Mouse (Mus musculus) MEL (cell line): Measurements from ENCODE around the gene Hoxa5. TPM values are rescaled to one million over a fixed set of nuclear protein-coding genes. Genes with fewer than 3 reads are reported as not detected.

Experiments used
- DNase-seq: peaks from one replicate; pipeline ENCODE4 v3.0.0; 2011; ENCODE audit warnings: low read depth, low spot score
- H3K27ac ChIP-seq: 2 replicates; pipeline ENCODE4 v1.5.1; 2012; ENCODE audit warnings: low read depth, mild to moderate bottlenecking, control low read depth, low read length, moderate library complexity; ENCODE audit not compliant: control insufficient read depth
- H3K27me3 ChIP-seq, 2 experiments: fragments of 150-350 bp in 1 of 2; sonication (generic) in 1 of 2; 2 replicates each; pipeline ENCODE4 v1.6.1; 2012; ENCODE audit warnings: low read length in 2 of 2, mild to moderate bottlenecking in 2 of 2, improper control_type of control experiment in 1 of 2, moderate library complexity in 1 of 2; ENCODE audit not compliant: insufficient read depth in 2 of 2, control insufficient read depth in 1 of 2
- H3K36me3 ChIP-seq, 2 experiments: 2 replicates each; pipeline ENCODE4 v1.6.1; 2012 to 2014; ENCODE audit warnings: low read length in 2 of 2, improper control_type of control experiment in 1 of 2, inconsistent platforms in 1 of 2, mild to moderate bottlenecking in 1 of 2; ENCODE audit not compliant: insufficient read depth in 2 of 2, control insufficient read depth in 1 of 2
- H3K4me1 ChIP-seq, 2 experiments: fragments of 150-350 bp in 1 of 2; sonication (generic) in 1 of 2; 2 replicates each; pipeline ENCODE4 v1.6.1; 2012; ENCODE audit warnings: low read length in 2 of 2, improper control_type of control experiment in 1 of 2, mild to moderate bottlenecking in 1 of 2; ENCODE audit not compliant: insufficient read depth in 2 of 2, control insufficient read depth in 1 of 2
- H3K4me3 ChIP-seq, 2 experiments: fragments of 150-350 bp in 1 of 2; sonication (generic) in 1 of 2; 2 replicates each; pipeline ENCODE4 v1.5.1; 2012; ENCODE audit warnings: low read depth in 2 of 2, low read length in 2 of 2, mild to moderate bottlenecking in 2 of 2, moderate library complexity in 2 of 2, control low read depth in 1 of 2, improper control_type of control experiment in 1 of 2; ENCODE audit not compliant: control insufficient read depth in 1 of 2, insufficient read depth in 1 of 2
- H3K79me2 ChIP-seq: 2 replicates; pipeline ENCODE4 v1.6.1; 2012; ENCODE audit warnings: mild to moderate bottlenecking, low read length, moderate library complexity; ENCODE audit not compliant: control insufficient read depth, poor library complexity, insufficient read depth
- H3K9ac ChIP-seq: 2 replicates; pipeline ENCODE4 v1.6.1; 2012; ENCODE audit warnings: low read depth, mild to moderate bottlenecking, control low read depth, low read length, moderate library complexity; ENCODE audit not compliant: control insufficient read depth, poor library complexity, severe bottlenecking
- H3K9me3 ChIP-seq: fragments of 150-350 bp; sonication (generic); replicated peaks from 2 replicates; pipeline ENCODE4 v1.6.1; 2012; ENCODE audit warnings: mild to moderate bottlenecking, low read length, improper control_type of control experiment, moderate library complexity; ENCODE audit not compliant: insufficient read depth
- BHLHE40 ChIP-seq: IDR thresholded peaks from 2 replicates; pipeline ENCODE4 v1.6.1; 2012; ENCODE audit warnings: low read depth, mild to moderate bottlenecking, inconsistent platforms, low read length, improper control_type of control experiment, borderline replicate concordance
- CHD1 ChIP-seq: IDR thresholded peaks from 2 replicates; pipeline ENCODE4 v1.6.1; 2012; ENCODE audit warnings: low read depth, mild to moderate bottlenecking, inconsistent platforms, low read length, improper control_type of control experiment
- CHD2 ChIP-seq: IDR thresholded peaks from 2 replicates; pipeline ENCODE4 v1.6.1; 2011; ENCODE audit warnings: low read length, improper control_type of control experiment
- E2F4 ChIP-seq: IDR thresholded peaks from 2 replicates; pipeline ENCODE4 v1.6.1; 2011; ENCODE audit warnings: low read depth, low read length, improper control_type of control experiment, borderline replicate concordance
- ETS1 ChIP-seq: IDR thresholded peaks from 2 replicates; pipeline ENCODE4 v1.6.1; 2012; ENCODE audit warnings: low read depth, mild to moderate bottlenecking, inconsistent platforms, low read length, improper control_type of control experiment, moderate library complexity
- GATA1 ChIP-seq: IDR thresholded peaks from 2 replicates; pipeline ENCODE4 v1.6.1; 2011; ENCODE audit warnings: low read depth, low read length, improper control_type of control experiment
- HCFC1 ChIP-seq: IDR thresholded peaks from 2 replicates; pipeline ENCODE4 v1.6.1; 2012; ENCODE audit warnings: low read depth, mild to moderate bottlenecking, inconsistent platforms, low read length, improper control_type of control experiment, moderate library complexity
- JUND ChIP-seq: IDR thresholded peaks from 2 replicates; pipeline ENCODE4 v1.6.1; 2011; ENCODE audit warnings: low read depth, mild to moderate bottlenecking, improper control_type of control experiment, low read length
- KAT2A ChIP-seq: conservative IDR thresholded peaks from 2 replicates; pipeline ENCODE4 v1.6.1; 2012; ENCODE audit warnings: low read depth, low read length, improper control_type of control experiment, inconsistent platforms
- MAFK ChIP-seq: IDR thresholded peaks from 2 replicates; pipeline ENCODE4 v1.6.1; 2011; ENCODE audit warnings: low read depth, mild to moderate bottlenecking, low read length, improper control_type of control experiment, borderline replicate concordance
- MAX ChIP-seq: IDR thresholded peaks from 2 replicates; pipeline ENCODE4 v1.6.1; 2011; ENCODE audit warnings: low read length, improper control_type of control experiment
- MAZ ChIP-seq: IDR thresholded peaks from 2 replicates; pipeline ENCODE4 v1.6.1; 2012; ENCODE audit warnings: low read depth, mild to moderate bottlenecking, inconsistent platforms, low read length, improper control_type of control experiment
- MEF2A ChIP-seq: IDR thresholded peaks from 2 replicates; pipeline ENCODE4 v1.6.1; 2014; ENCODE audit warnings: low read depth, mild to moderate bottlenecking, inconsistent platforms, low read length, improper control_type of control experiment; ENCODE audit not compliant: poor library complexity, insufficient replicate concordance, severe bottlenecking; ENCODE audit errors: extremely low read depth
- NELFE ChIP-seq: IDR thresholded peaks from 2 replicates; pipeline ENCODE4 v1.6.1; 2011; ENCODE audit warnings: low read depth, low read length, improper control_type of control experiment
- POLR2A ChIP-seq, 2 experiments: IDR thresholded peaks; 2 replicates each; pipeline ENCODE4 v1.6.1; 2011 to 2012; ENCODE audit warnings: low read length in 2 of 2, mild to moderate bottlenecking in 2 of 2, control low read depth in 1 of 2, improper control_type of control experiment in 1 of 2, low read depth in 1 of 2, moderate library complexity in 1 of 2; ENCODE audit not compliant: control insufficient read depth in 1 of 2, insufficient read depth in 1 of 2, poor library complexity in 1 of 2
- RAD21 ChIP-seq: IDR thresholded peaks from 2 replicates; pipeline ENCODE4 v1.6.1; 2011; ENCODE audit warnings: mild to moderate bottlenecking, low read depth, low read length, improper control_type of control experiment
- SIN3A ChIP-seq: IDR thresholded peaks from 2 replicates; pipeline ENCODE4 v1.6.1; 2012; ENCODE audit warnings: low read length, improper control_type of control experiment, inconsistent platforms
- UBTF ChIP-seq: IDR thresholded peaks from 2 replicates; pipeline ENCODE4 v1.6.1; 2012; ENCODE audit warnings: low read depth, mild to moderate bottlenecking, inconsistent platforms, low read length, improper control_type of control experiment, moderate library complexity, borderline replicate concordance; ENCODE audit not compliant: insufficient read depth
- USF1 ChIP-seq: IDR thresholded peaks from 2 replicates; pipeline ENCODE4 v1.6.1; 2014; ENCODE audit warnings: low read depth, mild to moderate bottlenecking, inconsistent platforms, low read length, improper control_type of control experiment, moderate library complexity
- USF2 ChIP-seq, 2 experiments: IDR thresholded peaks; 2 replicates each; pipeline ENCODE4 v1.6.1; 2011 to 2012; ENCODE audit warnings: improper control_type of control experiment in 2 of 2, low read length in 2 of 2, borderline replicate concordance in 1 of 2, inconsistent platforms in 1 of 2, low read depth in 1 of 2, mild to moderate bottlenecking in 1 of 2; ENCODE audit not compliant: insufficient read depth in 1 of 2
- ZMIZ1 ChIP-seq: IDR thresholded peaks from 2 replicates; pipeline ENCODE4 v1.6.1; 2012; ENCODE audit warnings: low read depth, mild to moderate bottlenecking, inconsistent platforms, low read length, improper control_type of control experiment, moderate library complexity
- ZNF384 ChIP-seq: IDR thresholded peaks from 2 replicates; pipeline ENCODE4 v1.6.1; 2012; ENCODE audit warnings: low read depth, mild to moderate bottlenecking, inconsistent platforms, low read length, improper control_type of control experiment
- polyA plus RNA-seq, 2 experiments: library from polyadenylated mRNA; stranded (reverse) in 1 of 2; unstranded in 1 of 2; fragments of >175 nt in 1 of 2; fragments of >200 nt in 1 of 2; gene quantifications; 2 replicates each; pipeline versions ENCODE4 v1.2.1 to v1.2.4; 2012; ENCODE audit warnings: low replicate concordance in 2 of 2, low read depth in 1 of 2; ENCODE audit not compliant: insufficient read length in 2 of 2, insufficient read depth in 1 of 2, missing spikeins in 1 of 2
- total RNA-seq: library from RNA; depleted of rRNA; stranded (reverse); fragments of 300-350 nt; gene quantifications from 2 replicates; pipeline ENCODE4 v1.2.3, GENCODE M21; 2012

Gene Hoxa5
- total and polyA plus RNA-seq, 3 experiments = not detected

DNA sequence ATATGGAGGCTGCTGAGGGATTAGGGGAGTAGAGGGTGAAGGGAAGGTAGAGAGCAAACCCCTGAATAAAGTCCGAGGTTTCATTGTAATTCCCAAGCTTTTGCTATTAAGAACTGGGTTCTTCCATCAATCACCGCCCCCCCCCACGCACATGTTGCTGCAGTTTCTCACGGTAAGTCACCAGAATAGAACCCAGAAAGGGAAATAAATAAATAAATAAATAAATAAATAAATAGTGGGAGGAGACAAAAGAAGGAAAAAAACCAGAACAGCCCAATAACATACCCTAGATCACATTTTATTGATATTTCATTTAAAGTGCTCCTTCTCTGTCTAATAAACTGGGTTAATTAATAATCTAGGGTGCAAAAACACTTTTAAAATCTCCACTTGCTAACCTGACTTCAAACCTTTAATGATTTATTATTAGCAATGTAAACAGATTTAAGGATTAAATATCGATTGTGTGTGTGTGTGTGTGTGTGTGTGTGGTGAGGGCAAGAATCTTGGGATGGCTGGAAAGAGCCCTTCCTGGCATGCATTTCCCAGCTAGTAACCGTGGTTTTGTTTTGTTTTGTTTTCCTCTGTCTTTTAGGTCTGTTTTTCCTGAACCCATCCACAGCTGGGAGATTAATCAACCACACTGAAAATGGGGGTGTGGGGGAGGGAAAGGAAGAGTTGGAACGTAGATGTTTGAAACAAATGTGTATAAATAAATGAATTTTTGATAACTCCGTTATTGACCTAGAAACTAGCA is 42.9 kb downstream of the Hoxa5 start:
- TF ChIP-seq BHLHE40 (no peak), MAZ (no peak), MAX (no peak), JUND (no peak), E2F4 (no peak), HCFC1 (no peak), UBTF (no peak), USF2 (IDR thresholded peaks at IDR 0.05; ENCODE audit: borderline replicate concordance in 1 of 2, insufficient read depth in 1 of 2, low read depth in 1 of 2, low read length in 2 of 2) (no peak), ETS1 (no peak), CHD1 (no peak), MAFK (no peak), ZNF384 (no peak), POLR2A (IDR thresholded peaks at IDR 0.05; ENCODE audit: control insufficient read depth in 1 of 2, insufficient read depth in 1 of 2, low read depth in 1 of 2, low read length in 2 of 2, poor library complexity in 1 of 2) (no peak), USF1 (no peak), KAT2A (no peak)
- H3K27me3 ChIP-seq = no peaks in the 10 kb centered on the region
- H3K4me1 ChIP-seq = no peaks in the 10 kb centered on the region
- H3K9ac ChIP-seq = no peak overlapping the region
- no peaks in the 10 kb centered on the region for H3K79me2 ChIP-seq
- DNase-seq = no peak
- no peaks in the 10 kb centered on the region for H3K9me3 ChIP-seq
- no peak overlapping the region for H3K27ac ChIP-seq
- no peaks in the 10 kb centered on the region for H3K36me3 ChIP-seq
- no peak overlapping the region for H3K4me3 ChIP-seq

GRCm38 (mm10) chr6:52160511-52161335 is 43.7 kb downstream of the Hoxa5 start:
- Histone ChIP-seq H3K4me3 (no peak overlapping the region), H3K9me3 (no peaks in the 10 kb centered on the region), H3K27ac (no peak overlapping the region), H3K9ac (no peak overlapping the region), H3K4me1 (no peaks in the 10 kb centered on the region), H3K36me3 (no peaks in the 10 kb centered on the region), H3K27me3 (no peaks in the 10 kb centered on the region), H3K79me2 (no peaks in the 10 kb centered on the region)
- TF ChIP-seq RAD21 = no peak
- no peak for TF ChIP-seq GATA1
- TF ChIP-seq MEF2A = no peak
- TF ChIP-seq KAT2A = no peak
- TF ChIP-seq ETS1 = no peak
- TF ChIP-seq CHD2 = no peak
- no peak for TF ChIP-seq NELFE
- no peak for TF ChIP-seq POLR2A (IDR thresholded peaks at IDR 0.05; ENCODE audit: control insufficient read depth in 1 of 2, insufficient read depth in 1 of 2, low read depth in 1 of 2, low read length in 2 of 2, poor library complexity in 1 of 2)
- no peak for TF ChIP-seq ZMIZ1
- no peak for TF ChIP-seq SIN3A
- no peak for TF ChIP-seq JUND
- no peak for TF ChIP-seq UBTF
- DNase-seq = no peak
